Mouse (Mus musculus): ENCODE data around the gene Akap5. TPM values are rescaled to one million over a fixed set of nuclear protein-coding genes. Genes with fewer than 3 reads are reported as not detected.
A peak's percentile ranks its signal among the peaks of the same experiment; 100 is the strongest.

Akap5 gene
- polyA plus RNA-seq, 1 experiment from 2014 or later, result 0.43 TPM

GRCm38 (mm10) chr12:76307964-76308363, 16.7 kb upstream of the Akap5 start:
- no peak overlapping the region for H3K9ac ChIP-seq (ENCODE audit: low read depth, low read length)
- no peaks in the 10 kb centered on the region for H3K4me1 ChIP-seq (replicated peaks; ENCODE audit: insufficient read depth, low read length)
- DNase-seq (ENCODE audit: low spot score) (peak; percentile 94), ATAC-seq (replicated peaks; ENCODE audit: low FRiP score, low read depth) (0 out of 2 replicates have a peak, but pooled peaks have one; percentile 46)
- no peaks in the 10 kb centered on the region for H3K9me3 ChIP-seq (replicated peaks; ENCODE audit: low read length)
- no peak overlapping the region for H3K4me3 ChIP-seq (replicated peaks; ENCODE audit: low read depth, low read length)
- no peak overlapping the region for H3K4me2 ChIP-seq (ENCODE audit: low read length)
- H3K36me3 ChIP-seq (ENCODE audit: insufficient read depth, low read length), result peaks cover 19% of the 10 kb centered on the region
- no peak for TF ChIP-seq CTCF (IDR thresholded peaks at IDR 0.05; ENCODE audit: low read depth)
- no peaks in the 10 kb centered on the region for H3K27me3 ChIP-seq (ENCODE audit: insufficient read depth, low read length)
- H3K27ac ChIP-seq, result peak overlapping the region; percentile 61; the same call in 1 of the 2 replicates
- 12% methylated on average over 9 of the region's 9 CpGs for WGBS

DNA sequence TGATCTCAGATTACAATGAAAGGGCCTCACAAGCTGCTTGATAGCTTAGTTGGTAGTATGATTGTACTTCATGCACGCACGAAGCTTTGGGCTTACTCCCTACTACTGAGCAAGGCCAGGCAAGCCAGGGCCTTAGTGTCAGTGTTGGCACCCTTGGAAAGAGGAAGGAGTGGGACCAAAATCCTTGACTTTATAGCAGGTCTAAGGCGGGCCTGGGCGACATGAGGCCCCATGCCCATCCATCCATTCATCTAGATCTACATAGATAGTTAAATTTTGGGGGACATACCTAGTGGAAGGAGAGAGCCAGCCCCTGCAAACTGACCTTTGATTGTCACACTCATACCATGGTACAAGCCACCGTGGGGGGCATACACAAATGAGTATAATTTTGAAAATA, 16.3 kb upstream of the Akap5 start:
- ATAC-seq (replicated peaks; ENCODE audit: low FRiP score, low read depth) (no peak), DNase-seq (ENCODE audit: low spot score) (no peak)
- 71% methylated on average over 5 of the region's 5 CpGs for WGBS
- H3K4me2 ChIP-seq (ENCODE audit: low read length), result no peak overlapping the region
- no peak for TF ChIP-seq CTCF (IDR thresholded peaks at IDR 0.05; ENCODE audit: low read depth)
- no peaks in the 10 kb centered on the region for H3K27me3 ChIP-seq (ENCODE audit: insufficient read depth, low read length)
- no peaks in the 10 kb centered on the region for H3K9me3 ChIP-seq (replicated peaks; ENCODE audit: low read length)
- no peaks in the 10 kb centered on the region for H3K4me1 ChIP-seq (replicated peaks; ENCODE audit: insufficient read depth, low read length)
- peak overlapping the region; percentile 8; the same call in 1 of the 2 replicates for H3K27ac ChIP-seq
- H3K9ac ChIP-seq (ENCODE audit: low read depth, low read length), result no peak overlapping the region
- no peak overlapping the region for H3K4me3 ChIP-seq (replicated peaks; ENCODE audit: low read depth, low read length)
- peaks cover 22% of the 10 kb centered on the region for H3K36me3 ChIP-seq (ENCODE audit: insufficient read depth, low read length)

GRCm38 (mm10) chr12:76310007-76310406, 14.7 kb upstream of the Akap5 start:
- Histone ChIP-seq H3K4me2 (ENCODE audit: low read length) (no peak overlapping the region), H3K4me1 (replicated peaks; ENCODE audit: insufficient read depth, low read length) (no peaks in the 10 kb centered on the region), H3K36me3 (ENCODE audit: insufficient read depth, low read length) (peaks cover 27% of the 10 kb centered on the region), H3K9ac (ENCODE audit: low read depth, low read length) (no peak overlapping the region), H3K4me3 (replicated peaks; ENCODE audit: low read depth, low read length) (no peak overlapping the region), H3K9me3 (replicated peaks; ENCODE audit: low read length) (no peaks in the 10 kb centered on the region), H3K27me3 (ENCODE audit: insufficient read depth, low read length) (no peaks in the 10 kb centered on the region), H3K27ac (no peak overlapping the region)
- DNase-seq (ENCODE audit: low spot score) (peak; percentile 9), ATAC-seq (replicated peaks; ENCODE audit: low FRiP score, low read depth) (no peak)
- WGBS, result 62% methylated on average over 6 of the region's 6 CpGs
- no peak for TF ChIP-seq CTCF (IDR thresholded peaks at IDR 0.05; ENCODE audit: low read depth)

DNA sequence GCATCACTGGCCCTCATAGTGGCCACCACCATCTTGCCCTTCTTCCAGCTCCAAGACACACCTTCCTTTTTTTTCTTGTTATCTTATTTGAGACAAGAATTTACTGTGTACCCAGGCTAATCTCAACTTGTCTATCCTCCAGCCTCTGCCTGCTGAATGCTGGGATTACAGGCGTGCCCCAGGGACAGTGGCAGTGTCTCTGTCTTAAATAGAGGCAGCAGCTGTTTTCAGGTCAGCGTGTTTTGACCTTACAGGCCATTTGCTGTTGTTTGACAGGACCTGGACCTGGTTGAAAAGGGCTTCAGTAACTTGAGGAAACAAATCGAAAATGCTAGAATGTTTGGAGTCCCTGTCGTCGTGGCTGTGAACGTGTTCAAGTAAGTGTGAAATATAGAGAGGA, 14.1 kb upstream of the Akap5 start:
- ATAC-seq (replicated peaks; ENCODE audit: low FRiP score, low read depth) (no peak), DNase-seq (ENCODE audit: low spot score) (no peak)
- Histone ChIP-seq H3K4me1 (replicated peaks; ENCODE audit: insufficient read depth, low read length) (no peaks in the 10 kb centered on the region), H3K4me3 (replicated peaks; ENCODE audit: low read depth, low read length) (no peak overlapping the region), H3K27ac (no peak overlapping the region), H3K36me3 (ENCODE audit: insufficient read depth, low read length) (peaks cover 31% of the 10 kb centered on the region), H3K9me3 (replicated peaks; ENCODE audit: low read length) (no peaks in the 10 kb centered on the region), H3K4me2 (ENCODE audit: low read length) (no peak overlapping the region), H3K9ac (ENCODE audit: low read depth, low read length) (no peak overlapping the region), H3K27me3 (ENCODE audit: insufficient read depth, low read length) (no peaks in the 10 kb centered on the region)
- TF ChIP-seq CTCF (IDR thresholded peaks at IDR 0.05; ENCODE audit: low read depth), result no peak
- 46% methylated on average over 6 of the region's 6 CpGs for WGBS

DNA sequence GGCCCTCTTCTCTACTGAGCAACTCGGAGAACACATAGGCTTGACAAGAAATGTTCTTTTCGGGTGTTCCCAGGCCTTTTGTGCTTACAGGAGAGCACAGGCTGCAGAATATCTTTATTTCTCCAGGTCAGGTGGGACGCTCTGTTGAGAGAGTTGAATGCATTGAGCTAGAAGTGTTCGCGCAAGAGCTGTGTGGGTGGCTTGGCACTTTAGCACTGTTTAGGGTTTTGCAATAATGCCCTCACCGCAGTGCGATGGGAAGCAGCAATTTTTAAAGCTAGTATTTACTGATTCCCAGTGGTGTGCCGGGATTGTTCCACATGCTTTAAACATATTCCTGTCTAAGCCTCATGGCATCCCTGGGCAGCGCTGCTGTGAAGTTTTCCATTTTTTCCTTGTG, 13.5 kb upstream of the Akap5 start:
- Histone ChIP-seq H3K4me3 (replicated peaks; ENCODE audit: low read depth, low read length) (no peak overlapping the region), H3K4me1 (replicated peaks; ENCODE audit: insufficient read depth, low read length) (no peaks in the 10 kb centered on the region), H3K36me3 (ENCODE audit: insufficient read depth, low read length) (peaks cover 35% of the 10 kb centered on the region), H3K27ac (no peak overlapping the region), H3K9ac (ENCODE audit: low read depth, low read length) (no peak overlapping the region), H3K27me3 (ENCODE audit: insufficient read depth, low read length) (no peaks in the 10 kb centered on the region), H3K9me3 (replicated peaks; ENCODE audit: low read length) (no peaks in the 10 kb centered on the region), H3K4me2 (ENCODE audit: low read length) (no peak overlapping the region)
- no peak for DNase-seq (ENCODE audit: low spot score)
- ATAC-seq (replicated peaks; ENCODE audit: low FRiP score, low read depth), result no peak
- TF ChIP-seq CTCF (IDR thresholded peaks at IDR 0.05; ENCODE audit: low read depth), result no peak
- WGBS, result 89% methylated on average over 9 of the region's 9 CpGs

GRCm38 (mm10) chr12:76311951-76312350, 12.7 kb upstream of the Akap5 start:
- no peak for DNase-seq (ENCODE audit: low spot score)

More at GRCm38 (mm10) chr12:76311951-76312350, 12.7 kb upstream of the Akap5 start:
- 87% methylated on average over 8 of the region's 8 CpGs for WGBS
- Histone ChIP-seq H3K27me3 (ENCODE audit: insufficient read depth, low read length) (no peaks in the 10 kb centered on the region), H3K36me3 (ENCODE audit: insufficient read depth, low read length) (peaks cover 35% of the 10 kb centered on the region), H3K4me2 (ENCODE audit: low read length) (no peak overlapping the region), H3K9me3 (replicated peaks; ENCODE audit: low read length) (no peaks in the 10 kb centered on the region), H3K9ac (ENCODE audit: low read depth, low read length) (no peak overlapping the region), H3K4me1 (replicated peaks; ENCODE audit: insufficient read depth, low read length) (no peaks in the 10 kb centered on the region), H3K27ac (no peak overlapping the region), H3K4me3 (replicated peaks; ENCODE audit: low read depth, low read length) (no peak overlapping the region)
- no peak for TF ChIP-seq CTCF (IDR thresholded peaks at IDR 0.05; ENCODE audit: low read depth)
- ATAC-seq (replicated peaks; ENCODE audit: low FRiP score, low read depth), result no peak

All from kidney, postnatal 0 days (tissue).